Mouse (Mus musculus): Measurements from ENCODE around the gene Slc12a5.

- no peak for TF ChIP-seq CTCF (IDR thresholded peaks at IDR 0.05)
- TF ChIP-seq EP300 (IDR thresholded peaks at IDR 0.05): no peak
Observed at GRCm38 (mm10) chr2:164979749-164980148, 19.1 kb downstream of the Slc12a5 start.
